ENCODE assay signal across 17 mouse cellular contexts in the genomic region with DNA sequence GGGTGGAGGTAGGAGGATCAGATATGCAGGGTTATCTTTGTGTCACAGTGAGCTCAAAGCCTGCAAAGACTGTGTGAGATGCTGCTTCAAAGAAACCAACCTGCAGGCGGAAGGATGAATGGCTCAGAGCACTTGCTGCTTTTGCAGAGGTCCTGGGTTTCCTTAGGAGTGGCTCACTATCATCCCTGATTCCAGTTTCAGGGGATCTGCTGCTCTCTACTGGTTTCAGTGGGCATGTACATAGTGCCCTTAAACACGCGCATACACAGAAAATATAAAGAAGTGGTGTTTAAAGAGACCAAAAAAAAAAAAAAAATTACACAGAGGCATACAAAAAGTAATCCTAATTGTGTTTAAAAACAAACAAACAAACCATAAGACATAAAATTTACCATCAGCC. TPM values are rescaled to one million over a fixed set of nuclear protein-coding genes. Genes with fewer than 3 reads are reported as not detected.
DNase-seq lines count a peak whose midpoint lies in the region; ATAC-seq and TF ChIP-seq lines count a peak whose summit lies in the region.
"Had no signal": no experiment of that assay in that cellular context is flagged by ENCODE, and none has a peak within 500 bp of the region (broad histone marks: within the 10 kb centered on the region; RNA-seq: fewer than 3 reads in every experiment).

No protein-coding gene starts in this region.

- in situ Hi-C loops in CH12.LX (cut with MboI; ENCODE audit: low pct_ligation_motif_present, low pct_unique_long_range_greater_than_20kb, low sequenced_read_pairs): loop anchor here (5.0 to 25.0 kb wide), 3 partner anchors 82 to 267 kb away; no protein-coding TSS in a partner anchor

- TF ChIP-seq CTCF in kidney, postnatal 0 days (IDR thresholded peaks at IDR 0.05; ENCODE audit: low read depth): peak; percentile 49; the same call in 1 of the 2 replicates
- peak in 1 of 2 experiments; percentile 56; a peak in 2 of 4 replicates for TF ChIP-seq CTCF in CH12.LX (conservative IDR thresholded peaks at IDR 0.05 in 1 of 2, IDR thresholded peaks at IDR 0.05 in 1 of 2; ENCODE audit: low read depth in 2 of 2, low read length in 2 of 2)

- DNase-seq in cerebellum, postnatal 10 days: peak; percentile 38 to 53
- no peak for DNase-seq in cerebellum, adult 8-10 months
- DNase-seq in kidney, postnatal 0 days (ENCODE audit: low spot score): peak; percentile 54
- no peak for DNase-seq in kidney, postnatal 14 days
- no peak for DNase-seq in CH12.LX (ENCODE audit: extremely low read depth)
- peak; percentile 71 for DNase-seq in brain, adult 2 months (ENCODE audit: low read depth, low spot score)
- DNase-seq in adrenal gland, adult 18-20 months (ENCODE audit: low spot score in 2 of 2): no peak
- DNase-seq in spleen, postnatal 4 days (ENCODE audit: low spot score in 2 of 2): no peak
- DNase-seq: heart, postnatal 36 days; spleen, adult 18-20 months had no signal

- TF ChIP-seq POLR2A in CH12.LX (IDR thresholded peaks at IDR 0.05; ENCODE audit: low read depth, low read length): no peak

- peak; percentile 37 for TF ChIP-seq RAD21 in CH12.LX (IDR thresholded peaks at IDR 0.05; ENCODE audit: low read depth, low read length)

- H3K4me3 ChIP-seq in kidney, postnatal 0 days (replicated peaks; ENCODE audit: low read depth, low read length): no peak overlapping the region
- no peak overlapping the region for H3K4me3 ChIP-seq in CH12.LX (replicated peaks in 1 of 3; ENCODE audit: low read depth in 2 of 3, low read length in 2 of 3, poor library complexity in 1 of 3)

- H3K27ac ChIP-seq in kidney, postnatal 0 days: no peak overlapping the region
- H3K27ac ChIP-seq in CH12.LX (ENCODE audit: insufficient read depth, low read depth): no peak overlapping the region

- peaks cover 18% of the 10 kb centered on the region for H3K79me2 ChIP-seq in CH12.LX (replicated peaks; ENCODE audit: control insufficient read depth, extremely low read depth, insufficient read depth, poor library complexity, severe bottlenecking)

- peaks cover 45% of the 10 kb centered on the region for H3K36me3 ChIP-seq in kidney, postnatal 0 days (ENCODE audit: insufficient read depth, low read length)
- peaks cover 55 to 76% of the 10 kb centered on the region in 2 experiments for H3K36me3 ChIP-seq in CH12.LX (replicated peaks in 1 of 2; ENCODE audit: control insufficient read depth in 1 of 2, insufficient read depth in 1 of 2, low read length in 1 of 2)

- 71% methylated on average over 3 of the region's 3 CpGs for WGBS in kidney, postnatal 0 days

- no peak overlapping the region for H3K9ac ChIP-seq in kidney, postnatal 0 days (ENCODE audit: low read depth, low read length)
- no peak overlapping the region for H3K9ac ChIP-seq in CH12.LX (ENCODE audit: insufficient read depth, low read depth)

- no peak overlapping the region for H3K4me2 ChIP-seq in kidney, postnatal 0 days (ENCODE audit: low read length)
- H3K4me2 ChIP-seq in CH12.LX (ENCODE audit: insufficient read depth, low read depth, poor library complexity, severe bottlenecking): no peak overlapping the region
- H3K4me2 ChIP-seq: midbrain, embryonic 11.5 days had no signal

- dilution Hi-C loops in CH12.LX (cut with MboI; ENCODE audit: extremely low pct_ligation_motif_present, extremely low pct_unique_long_range_greater_than_20kb, low sequenced_read_pairs): no loop called here

- TF ChIP-seq EP300 in CH12.LX (IDR thresholded peaks at IDR 0.05; ENCODE audit: low read length): no peak

- H3K9me3 ChIP-seq in kidney, postnatal 0 days (replicated peaks; ENCODE audit: low read length): no peaks in the 10 kb centered on the region
- no peaks in the 10 kb centered on the region for H3K9me3 ChIP-seq in CH12.LX (replicated peaks; ENCODE audit: low read length)

- peaks cover 10% of the 10 kb centered on the region for H3K4me1 ChIP-seq in kidney, postnatal 0 days (replicated peaks; ENCODE audit: insufficient read depth, low read length)
- H3K4me1 ChIP-seq in CH12.LX (ENCODE audit: control insufficient read depth in 1 of 2, insufficient read depth in 2 of 2): peaks cover 4 to 17% of the 10 kb centered on the region in 2 experiments

- no peaks in the 10 kb centered on the region for H3K27me3 ChIP-seq in kidney, postnatal 0 days (ENCODE audit: insufficient read depth, low read length)
- H3K27me3 ChIP-seq in CH12.LX (replicated peaks): no peaks in the 10 kb centered on the region

- ATAC-seq in kidney, postnatal 0 days (replicated peaks; ENCODE audit: low FRiP score, low read depth): no peak

TF ChIP-seq in CH12.LX, 34 proteins besides CTCF, POLR2A, EP300 and RAD21:
- TF ChIP-seq IRF4 (IDR thresholded peaks at IDR 0.05; ENCODE audit: low read depth, low read length): no peak
- peak; percentile 18; the same call in 1 of the 2 replicates for TF ChIP-seq SMC3 (IDR thresholded peaks at IDR 0.05; ENCODE audit: low read depth, low read length)
- TF ChIP-seq SIN3A (IDR thresholded peaks at IDR 0.05; ENCODE audit: low read length): no peak
- TF ChIP-seq MAFK (IDR thresholded peaks at IDR 0.05; ENCODE audit: insufficient replicate concordance, low read length): no peak
- no peak for TF ChIP-seq POLR2AphosphoS2 (IDR thresholded peaks at IDR 0.05; ENCODE audit: low read depth, low read length)
- no peak for TF ChIP-seq BHLHE40 (IDR thresholded peaks at IDR 0.05; ENCODE audit: low read depth, low read length)
- TF ChIP-seq TCF12 (IDR thresholded peaks at IDR 0.05; ENCODE audit: low read depth, low read length): no peak
- no peak for TF ChIP-seq UBTF (IDR thresholded peaks at IDR 0.05; ENCODE audit: low read depth, low read length)

RNA-seq across cellular contexts. Expression of gene Actr5, which starts 4.2 kb away (rescaled TPM):
- 7.1 and 9.1 TPM in 2 replicates for polyA plus RNA-seq in kidney, postnatal 0 days (2015; fragmentation: Nextera tagmentation; extraction: Ambion mirVana)
- total RNA-seq in CH12.LX (2012; rRNA removed): 20.3 and 24.0 TPM in 2 replicates
- total RNA-seq in CH12.LX (2014; rRNA removed): 13.9 and 14.4 TPM in 2 replicates
- polyA plus RNA-seq in CH12.LX (2012; ENCODE audit: insufficient read length, low read depth): 14.6 and 19.8 TPM in 2 replicates
- 10 to 100 TPM; 11.9 to 12.8 TPM for total RNA-seq in adrenal gland, adult 18-20 months (2021)

RNA-seq across cellular contexts. Expression of gene Slc32a1, which starts 18.3 kb away (rescaled TPM):
- polyA plus RNA-seq in kidney, postnatal 0 days (2015; fragmentation: Nextera tagmentation; extraction: Ambion mirVana): not detected in 2 replicates
- total RNA-seq in CH12.LX (2012; rRNA removed) (not detected in 2 replicates), CH12.LX (2014; rRNA removed) (not detected in 2 replicates)
- polyA plus RNA-seq in CH12.LX (2012; ENCODE audit: insufficient read length, low read depth): not detected in 2 replicates
- total RNA-seq in adrenal gland, adult 18-20 months (2021): not detected
- total RNA-seq: adrenal gland, postnatal 10 days; gastrocnemius, adult 18-20 months; heart, adult 8-10 months; heart, postnatal 36 days had no signal
- polyA plus RNA-seq: kidney, adult 2 months; limb, embryonic 11.5 days; lung, embryonic 16.5 days had no signal

RNA-seq across cellular contexts. Expression of gene Ppp1r16b, which starts 36.3 kb away (rescaled TPM):
- 10.1 TPM in 2 replicates for polyA plus RNA-seq in kidney, postnatal 0 days (2015; fragmentation: Nextera tagmentation; extraction: Ambion mirVana)
- total RNA-seq in CH12.LX (2012; rRNA removed): 49.3 and 52.0 TPM in 2 replicates
- total RNA-seq in CH12.LX (2014; rRNA removed): 28.9 and 37.7 TPM in 2 replicates
- polyA plus RNA-seq in CH12.LX (2012; ENCODE audit: insufficient read length, low read depth): 49.4 and 55.7 TPM in 2 replicates
- 10 to 100 TPM in 1 of 2 experiments, 1 to 10 TPM in 1; 6.9 to 11.5 TPM for total RNA-seq in adrenal gland, adult 18-20 months (2021)

Comparison
In these comparisons a context has a peak if more than half of its experiments do, and no peak if none do; other contexts are left out.
1. DNase-seq: peak in cerebellum, postnatal 10 days (2 of 2), kidney, postnatal 0 days (single experiment) and brain, adult 2 months (single experiment); none in cerebellum, adult 8-10 months (single experiment), kidney, postnatal 14 days (single experiment), CH12.LX (single experiment), adrenal gland, adult 18-20 months (0 of 2) and spleen, postnatal 4 days (0 of 2).